Mouse (Mus musculus) embryo, embryonic 9.5 days (tissue): ENCODE data around the gene St3gal3.

Experiments
- DNase-seq: peaks from one replicate; pipeline ENCODE4 v3.0.0-alpha.2; 2017; ENCODE audit errors: extremely low spot score

The St3gal3 gene

GRCm38 (mm10) chr4:118141511-118141910 is 6.8 kb upstream of the St3gal3 start:
- no peak for DNase-seq

DNA sequence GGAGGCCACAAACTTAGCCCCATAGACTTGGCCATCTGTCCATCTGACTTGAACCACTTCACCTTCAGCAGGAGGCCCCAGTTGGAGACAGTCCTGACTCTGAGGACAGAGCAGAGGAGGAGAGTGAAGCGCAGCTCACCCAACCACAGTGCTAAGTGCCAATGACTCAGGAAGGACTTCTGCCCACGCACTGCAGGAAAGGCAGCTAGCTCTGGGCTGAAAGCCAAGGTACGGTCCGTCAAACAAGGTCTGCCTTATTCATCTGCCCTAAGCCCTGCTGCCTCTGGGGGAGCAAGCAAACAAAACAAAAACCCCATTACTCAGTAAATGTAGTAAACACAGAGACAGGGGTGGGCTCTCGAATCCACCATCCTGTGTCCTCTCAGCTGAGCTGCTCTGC is 4.2 kb upstream of the St3gal3 start:
- DNase-seq = no peak

GRCm38 (mm10) chr4:118137857-118138256 is 3.1 kb upstream of the St3gal3 start:
- no peak for DNase-seq

GRCm38 (mm10) chr4:118137311-118137710 is 2.6 kb upstream of the St3gal3 start:
- DNase-seq = no peak

GRCm38 (mm10) chr4:118135414-118135813 is 700 bp upstream of the St3gal3 start:
- no peak for DNase-seq

GRCm38 (mm10) chr4:118131329-118131728 is 3.4 kb downstream of the St3gal3 start:
- DNase-seq = no peak

- DNase-seq = no peak
Measured at GRCm38 (mm10) chr4:118123030-118123704, 11.5 kb downstream of the St3gal3 start.

- DNase-seq = no peak
Measured at GRCm38 (mm10) chr4:118122078-118122477, 12.6 kb downstream of the St3gal3 start.

GRCm38 (mm10) chr4:118117565-118117964 is 17.1 kb downstream of the St3gal3 start:
- DNase-seq = no peak

- DNase-seq = no peak
Measured at GRCm38 (mm10) chr4:118116098-118116497, 18.6 kb downstream of the St3gal3 start.

DNA sequence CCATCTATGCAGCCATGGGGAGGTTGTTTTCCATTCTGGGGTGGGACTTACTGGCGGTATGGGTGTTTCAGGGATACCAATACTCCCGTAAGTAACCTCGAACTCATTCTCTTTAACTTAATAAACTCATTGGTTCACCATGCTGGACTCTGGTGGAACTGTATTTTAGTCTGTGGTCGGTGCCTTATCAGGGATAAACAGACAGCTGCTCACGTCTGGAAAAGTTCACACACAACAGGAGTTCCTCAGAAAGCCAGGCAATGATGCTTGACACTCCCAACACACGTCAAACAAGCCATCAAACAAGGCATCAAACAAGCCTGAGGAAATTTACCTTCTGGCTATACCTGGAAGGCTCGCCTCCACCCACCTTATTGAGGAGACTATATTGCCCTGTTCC is 19.6 kb downstream of the St3gal3 start:
- no peak for DNase-seq

DNA sequence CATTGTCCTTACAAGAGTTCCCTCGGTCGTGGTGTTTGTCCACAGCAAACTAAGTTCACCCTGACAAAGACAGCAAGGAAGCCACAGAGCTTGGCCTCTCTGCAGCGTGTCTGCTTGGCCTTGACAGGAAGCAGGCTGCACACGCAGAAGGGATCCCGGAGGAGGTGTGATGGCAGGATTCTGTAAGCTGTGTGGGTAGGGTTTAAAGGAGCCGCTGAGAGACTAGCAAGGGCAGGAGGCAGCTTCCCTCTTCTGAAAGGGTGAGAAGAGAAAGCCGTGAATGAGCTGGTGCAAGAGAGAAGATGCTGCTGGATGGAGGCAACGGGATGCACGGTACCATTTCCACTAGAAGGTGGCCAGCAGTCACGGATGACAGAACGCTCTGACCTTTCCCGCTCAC is 22.1 kb downstream of the St3gal3 start:
- no peak for DNase-seq

DNA sequence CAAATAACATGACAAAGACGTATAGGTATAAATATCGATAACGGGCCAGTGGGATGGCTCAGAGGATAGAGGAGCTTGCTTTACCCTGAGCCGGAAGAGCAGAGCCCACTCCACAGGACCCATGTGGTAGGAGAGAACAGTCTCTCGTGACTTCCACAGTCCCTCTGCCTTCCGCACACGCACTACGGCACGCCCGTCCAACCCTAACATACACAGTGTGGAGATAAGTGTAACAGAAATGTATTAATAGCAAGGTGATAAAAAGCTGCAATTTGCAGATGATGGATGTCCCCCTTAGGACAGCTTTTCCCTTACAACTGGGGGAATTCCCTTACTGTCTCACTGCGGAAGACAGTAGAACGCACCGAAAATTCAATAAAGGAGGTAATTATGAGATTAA is 25.1 kb downstream of the St3gal3 start:
- DNase-seq = no peak

- DNase-seq = no peak
Measured at GRCm38 (mm10) chr4:118108779-118109178, 25.9 kb downstream of the St3gal3 start.

DNA sequence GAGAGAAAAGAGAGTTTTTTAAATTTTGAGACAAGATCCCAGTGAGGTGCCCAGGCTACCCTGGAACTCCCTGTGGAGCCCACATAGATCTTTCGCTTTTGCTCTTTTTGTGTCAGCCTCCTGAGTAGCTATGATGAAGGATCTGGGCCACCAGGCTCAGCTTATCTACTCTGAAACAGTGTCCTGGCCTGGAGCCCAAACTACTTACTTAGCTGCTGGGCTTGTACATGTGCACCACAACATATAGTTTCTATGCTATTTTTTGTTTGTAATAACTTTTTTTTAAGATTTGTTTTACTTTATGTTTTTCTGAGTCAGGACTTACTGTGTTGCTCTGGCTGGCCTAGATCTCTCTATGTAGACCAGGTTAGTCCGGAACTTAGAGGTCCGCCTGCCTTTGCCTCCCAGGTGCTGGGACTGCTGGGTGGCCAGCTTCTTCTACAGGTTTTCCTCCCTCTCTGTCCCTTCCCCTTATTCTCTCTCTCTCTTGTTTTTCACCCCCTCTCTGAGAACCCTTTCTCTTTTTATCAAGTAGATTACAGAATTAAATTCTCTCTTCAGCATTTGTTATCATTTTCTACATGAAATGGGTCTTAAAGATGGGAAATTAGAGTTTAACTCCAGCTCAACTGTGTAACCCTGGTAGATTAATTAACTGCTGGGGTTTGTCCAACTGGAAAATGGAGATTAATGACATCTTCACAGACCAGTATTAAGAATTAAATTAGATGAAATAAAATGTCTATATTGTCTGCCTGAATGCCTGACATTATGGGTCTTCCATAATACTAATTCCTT is 29.3 kb downstream of the St3gal3 start:
- DNase-seq = no peak

GRCm38 (mm10) chr4:118103280-118103830 is 31.4 kb downstream of the St3gal3 start:
- no peak for DNase-seq

DNA sequence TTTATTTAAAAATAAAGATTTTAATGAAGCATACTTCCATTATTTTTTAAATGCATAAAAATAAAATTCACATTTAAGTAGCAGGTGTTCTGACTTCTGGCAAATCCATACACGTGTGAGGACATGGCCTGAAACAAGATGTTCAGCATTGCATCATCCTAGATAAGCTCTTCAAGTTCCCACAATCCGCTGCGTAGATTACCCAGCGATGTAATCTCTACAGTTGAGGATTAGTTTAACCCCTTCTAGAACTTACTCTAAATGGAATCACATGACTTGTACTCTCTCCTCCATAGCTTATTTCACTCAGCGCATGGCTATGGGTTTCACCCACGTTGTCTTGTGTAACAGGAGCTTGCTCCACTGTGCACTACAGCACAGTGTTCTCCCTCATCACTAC is 33.2 kb downstream of the St3gal3 start:
- no peak for DNase-seq

DNA sequence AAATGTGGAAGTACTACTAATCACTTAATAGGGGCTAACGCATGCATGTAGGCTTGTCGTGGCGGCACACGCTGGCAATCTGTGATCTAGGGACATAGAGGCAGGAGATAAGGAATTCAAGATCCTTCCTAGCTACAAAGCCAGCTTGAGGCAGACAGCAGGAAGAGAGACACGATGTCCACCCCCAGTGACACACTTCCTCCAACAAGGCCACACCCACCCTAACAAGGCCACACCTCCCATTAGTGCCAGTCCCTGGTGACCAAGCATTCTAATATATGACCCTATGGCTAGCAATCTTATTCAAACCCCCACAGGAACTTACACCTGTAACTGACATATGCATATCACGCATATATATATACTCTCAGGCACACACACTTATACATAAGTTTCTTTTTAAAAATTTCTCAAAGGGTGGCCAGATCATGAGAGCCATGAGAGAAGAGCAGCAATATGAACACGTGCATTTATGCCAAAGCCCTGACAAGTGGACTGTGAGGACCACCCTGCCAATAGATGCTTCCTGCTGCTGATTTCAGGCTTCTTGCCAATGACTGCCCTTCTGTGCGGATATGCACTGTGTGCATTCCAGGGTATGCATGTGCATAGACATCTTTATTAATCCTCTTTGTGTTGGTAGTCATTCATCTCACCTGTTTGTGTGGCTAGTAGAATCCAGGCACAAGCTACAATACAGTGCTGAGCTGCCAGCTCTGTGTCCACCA is 34.9 kb downstream of the St3gal3 start:
- DNase-seq = no peak

DNA sequence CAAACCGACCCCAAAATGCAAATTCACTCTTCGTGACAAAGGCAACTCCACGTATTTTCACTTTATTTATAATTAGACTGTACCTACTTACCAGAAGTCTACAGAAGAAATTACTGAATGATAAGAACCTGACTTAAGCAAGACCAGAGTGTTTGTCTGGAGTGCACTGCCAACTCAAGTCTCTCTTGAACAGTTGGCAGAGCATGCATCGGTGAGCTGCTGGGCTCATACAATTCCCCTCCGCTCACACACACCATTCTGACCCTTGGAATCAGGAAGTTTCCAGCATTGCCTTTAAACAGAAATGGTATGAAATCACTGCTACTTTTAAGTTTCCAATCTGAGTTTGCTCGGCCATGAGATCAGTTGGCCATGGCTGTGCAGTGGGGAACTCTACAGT is 36.1 kb downstream of the St3gal3 start:
- DNase-seq = no peak

- DNase-seq = no peak
Measured at GRCm38 (mm10) chr4:118096069-118096468, 38.6 kb downstream of the St3gal3 start.

DNA sequence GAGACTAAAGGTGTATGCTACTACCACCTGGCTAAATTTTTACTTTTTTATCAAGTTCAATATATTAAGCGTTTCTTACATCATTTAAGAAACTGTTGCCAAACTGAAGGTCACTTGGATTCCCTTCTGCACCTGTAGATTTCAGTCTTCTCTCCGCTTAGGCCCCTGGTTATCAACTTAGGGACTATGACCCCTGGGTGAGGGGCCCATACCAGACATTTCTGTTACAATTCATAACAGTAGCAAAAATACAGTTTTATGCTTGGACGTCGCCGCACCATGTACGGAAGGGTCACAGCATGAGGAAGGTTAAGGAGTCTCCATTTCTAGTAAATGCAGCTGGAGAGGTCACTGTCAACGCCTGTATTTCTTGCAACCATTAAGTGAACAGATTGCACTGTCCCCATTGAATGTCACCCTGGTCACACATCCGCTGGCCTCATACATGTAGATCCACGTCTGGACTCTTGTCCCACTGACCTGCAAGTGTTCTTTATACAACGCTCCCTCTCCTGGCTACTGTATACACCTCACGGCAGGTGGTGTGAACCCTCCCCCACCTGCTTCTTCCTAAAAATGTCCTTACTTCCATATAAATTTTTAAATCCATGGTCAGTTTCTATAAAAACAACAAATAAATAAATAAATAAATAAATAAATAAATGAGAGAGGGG is 41.8 kb downstream of the St3gal3 start:
- DNase-seq = no peak

- no peak for DNase-seq
Measured at GRCm38 (mm10) chr4:118090449-118090848, 44.3 kb downstream of the St3gal3 start.
